Mouse (Mus musculus) cerebellum, adult 11 months (tissue): ENCODE data around the gene Haao.

Experiments
- DNase-seq: peaks from one replicate; pipeline ENCODE4 v3.0.0; 2022

Haao gene

GRCm38 (mm10) chr17:83847815-83848214 is at the start of gene Haao:
Gene Haao, minus strand, starts transcription at chr17:83847963.
- DNase-seq = no peak

- no peak for DNase-seq
These were observed 49.6 kb upstream of the Haao start for GRCm38 (mm10) chr17:83897361-83897799.

DNA sequence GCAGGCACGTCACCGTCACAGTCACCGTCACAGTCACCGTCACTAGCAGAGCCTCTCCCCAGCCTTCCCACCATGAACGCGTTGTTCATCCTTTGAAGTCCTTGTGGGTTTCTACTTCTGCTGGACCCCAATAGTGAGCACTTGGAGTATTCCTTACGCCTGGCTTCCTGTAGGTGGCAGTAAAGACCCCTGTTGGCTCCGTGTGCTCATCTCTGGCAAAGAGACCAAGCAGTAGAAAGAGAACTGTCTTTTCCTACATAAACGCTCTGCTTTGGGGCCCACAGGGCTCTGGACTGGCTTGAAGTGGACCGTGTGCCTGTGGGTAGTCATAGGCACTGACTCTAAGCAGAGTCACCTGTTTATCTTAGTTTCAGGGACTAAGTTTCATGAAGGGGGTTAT is 49.0 kb upstream of the Haao start:
- DNase-seq = no peak

DNA sequence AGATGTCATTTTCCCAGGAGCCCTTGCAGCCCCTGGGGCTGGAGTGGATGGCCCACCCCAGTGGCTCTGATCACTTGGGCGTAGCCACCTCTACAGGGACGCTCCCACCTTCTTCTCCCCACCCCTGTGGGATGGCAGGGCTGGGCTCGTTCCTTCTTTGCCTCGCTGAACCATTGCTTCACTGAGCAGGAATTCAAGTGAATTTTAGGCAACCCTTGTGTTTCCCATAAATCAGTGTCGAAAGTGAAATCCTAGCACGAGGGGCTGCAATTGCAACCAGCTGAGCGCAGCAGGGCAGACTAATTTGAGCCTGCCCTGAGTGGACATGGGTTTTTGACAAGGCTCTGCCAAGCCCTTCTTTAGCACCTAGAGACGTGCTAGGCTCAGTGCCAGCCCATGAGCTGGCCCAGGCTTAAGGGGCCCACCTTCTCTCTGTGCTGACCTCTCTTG is 47.6 kb upstream of the Haao start:
- no peak for DNase-seq

DNA sequence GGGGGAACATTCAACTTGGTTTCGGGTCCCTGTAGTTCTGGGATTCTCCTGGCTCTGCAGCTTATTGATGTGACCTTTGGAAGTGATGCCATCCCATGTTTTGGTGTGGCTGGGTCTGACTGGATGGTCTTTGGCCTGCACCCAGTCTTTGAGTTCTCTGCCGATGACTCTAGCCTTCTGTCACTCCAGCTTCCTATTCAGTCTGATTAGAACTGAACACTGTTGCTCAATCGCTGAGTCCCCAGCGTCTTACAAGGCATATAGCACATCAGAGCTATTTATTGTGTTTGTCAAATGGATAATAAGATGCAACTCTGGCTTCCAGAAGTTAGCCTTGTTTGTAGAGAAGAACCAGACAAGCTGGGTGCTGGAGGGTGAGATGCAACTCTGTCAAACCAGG is 45.4 kb upstream of the Haao start:
- DNase-seq = no peak

DNA sequence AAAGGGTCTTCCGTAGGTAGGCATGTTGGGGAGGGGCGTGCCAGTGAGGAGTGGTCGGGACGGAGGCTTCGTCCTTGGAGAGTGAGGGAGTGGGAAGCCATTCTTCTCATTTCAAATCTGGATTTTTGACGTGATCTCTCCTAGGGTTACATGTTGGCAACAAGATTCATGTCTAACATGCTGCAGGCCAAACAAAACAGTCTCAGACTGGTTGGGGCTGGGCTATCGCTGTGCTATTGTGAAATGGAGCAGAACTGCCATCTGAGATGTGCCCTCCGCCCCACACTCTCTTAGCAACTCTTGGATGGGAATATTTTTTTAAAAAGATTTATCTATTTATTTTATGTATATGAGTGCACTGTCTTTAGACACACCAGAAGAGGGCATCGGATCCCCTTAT is 44.1 kb upstream of the Haao start:
- DNase-seq = no peak

GRCm38 (mm10) chr17:83890373-83890696 is 42.6 kb upstream of the Haao start:
- DNase-seq = no peak

DNA sequence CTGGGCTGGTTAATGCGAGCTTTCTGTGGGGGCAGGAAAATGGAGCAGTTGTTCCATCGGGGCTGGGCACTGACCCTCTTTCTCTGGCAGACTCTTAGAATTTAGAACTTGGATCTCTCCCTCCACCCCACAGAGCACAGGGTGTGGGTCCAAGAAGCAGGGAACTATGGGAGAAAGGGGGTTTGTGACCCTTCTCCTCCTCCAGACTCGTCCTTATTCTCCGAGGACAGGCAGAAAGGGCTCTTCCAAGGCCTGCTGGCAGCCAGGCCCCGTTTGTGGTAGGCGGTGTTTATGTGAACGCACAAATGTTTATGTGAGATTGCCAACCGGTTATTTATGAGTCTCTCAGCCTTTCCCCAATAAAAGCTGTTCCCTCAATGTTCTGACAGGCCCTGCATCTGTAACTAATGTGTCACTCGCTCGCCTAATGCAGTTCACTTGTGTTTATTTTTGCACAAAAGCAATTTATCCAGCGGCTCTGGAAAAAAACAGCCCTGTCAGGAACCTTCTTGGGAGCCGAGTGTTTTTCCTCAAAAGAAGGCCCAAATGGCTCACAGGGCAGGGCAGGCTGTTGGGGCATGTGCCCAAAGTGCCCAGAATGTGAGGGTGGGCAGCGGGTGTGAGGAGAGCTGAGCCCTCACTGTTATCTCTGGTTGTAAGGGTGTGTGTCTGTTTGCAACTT is 42.1 kb upstream of the Haao start:
- no peak for DNase-seq

DNA sequence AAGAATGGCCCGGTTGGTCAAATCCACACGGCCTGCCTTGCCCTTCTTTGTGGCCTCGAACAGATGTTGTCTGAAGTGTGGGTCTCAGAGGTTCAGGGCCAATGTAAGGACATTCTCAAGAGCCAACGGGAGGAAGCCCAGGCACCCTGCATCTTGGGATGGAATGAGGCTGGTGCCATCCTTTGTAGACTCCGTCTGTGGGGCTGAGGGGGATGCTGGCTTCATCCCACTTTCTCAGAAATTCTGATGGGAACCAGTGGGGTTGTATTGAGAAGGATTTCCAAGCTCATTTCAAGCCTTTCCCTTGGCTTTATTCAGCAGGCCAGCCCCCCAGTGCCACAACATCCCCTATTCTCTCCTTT is 41.5 kb upstream of the Haao start:
- no peak for DNase-seq

DNA sequence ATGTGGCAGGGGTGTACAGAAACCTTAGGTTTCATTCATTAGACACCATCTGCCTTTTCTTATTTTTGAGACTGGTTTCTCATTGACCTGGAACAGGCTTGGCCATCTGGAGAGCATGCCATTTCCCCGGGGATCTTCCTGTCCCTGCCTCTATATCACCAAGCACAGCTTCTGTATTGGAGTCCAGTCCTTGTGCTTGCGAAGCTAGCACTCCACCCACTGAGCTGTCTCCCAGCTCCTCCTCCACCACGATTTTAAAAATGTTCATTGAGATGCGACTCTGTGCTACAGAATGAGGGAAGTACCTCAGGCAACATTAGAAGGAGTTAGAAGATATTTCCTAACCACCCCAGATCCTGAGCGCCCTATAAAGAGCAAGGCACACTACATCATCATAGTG is 39.5 kb upstream of the Haao start:
- no peak for DNase-seq

GRCm38 (mm10) chr17:83886395-83886794 is 38.6 kb upstream of the Haao start:
- DNase-seq = no peak

GRCm38 (mm10) chr17:83885750-83886149 is 38.0 kb upstream of the Haao start:
- DNase-seq = no peak

DNA sequence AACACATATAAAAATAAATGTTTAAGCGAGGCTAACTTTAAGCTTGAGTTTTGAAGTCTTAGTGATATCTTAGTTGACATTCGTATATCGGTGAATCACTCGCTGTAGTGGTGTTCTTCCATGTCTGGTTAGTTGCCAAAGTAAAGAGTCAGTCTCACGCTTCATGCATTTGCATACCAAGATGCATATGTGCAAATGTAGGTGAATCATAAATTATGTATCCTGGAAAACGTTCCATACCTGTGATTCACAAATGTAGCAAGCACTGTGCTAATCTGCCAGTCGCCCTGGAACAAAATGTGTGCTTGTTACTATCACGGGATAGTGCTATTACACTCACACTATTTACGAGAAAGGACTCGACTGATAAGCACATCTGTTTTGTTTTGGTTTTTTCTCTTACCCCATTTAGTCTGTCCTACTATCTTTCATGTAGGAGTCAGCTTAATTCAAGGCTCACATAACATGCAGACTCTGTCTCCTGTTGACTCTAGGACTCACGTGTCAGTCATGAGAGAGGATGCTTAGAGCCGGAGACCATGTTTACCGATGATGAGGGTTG is 37.3 kb upstream of the Haao start:
- DNase-seq = no peak

DNA sequence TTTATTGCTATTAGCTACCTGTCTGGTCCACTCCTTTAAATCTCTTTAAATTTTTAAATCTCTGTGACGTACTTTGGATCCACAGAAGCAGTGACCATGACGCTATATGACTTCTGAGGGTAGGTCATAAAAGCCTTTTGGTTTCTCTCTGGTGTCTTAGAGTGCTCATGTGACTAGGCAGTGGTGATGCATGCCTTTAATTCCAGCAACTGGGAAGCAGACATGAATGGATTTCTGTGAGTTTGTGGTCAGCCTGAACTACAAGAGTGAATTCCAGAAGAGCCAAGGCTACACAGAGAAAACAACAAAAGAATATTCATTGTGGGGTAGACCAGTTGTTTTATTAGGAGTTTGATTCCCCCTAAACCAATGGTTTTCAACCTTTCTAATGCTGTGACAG is 35.0 kb upstream of the Haao start:
- DNase-seq = no peak

DNA sequence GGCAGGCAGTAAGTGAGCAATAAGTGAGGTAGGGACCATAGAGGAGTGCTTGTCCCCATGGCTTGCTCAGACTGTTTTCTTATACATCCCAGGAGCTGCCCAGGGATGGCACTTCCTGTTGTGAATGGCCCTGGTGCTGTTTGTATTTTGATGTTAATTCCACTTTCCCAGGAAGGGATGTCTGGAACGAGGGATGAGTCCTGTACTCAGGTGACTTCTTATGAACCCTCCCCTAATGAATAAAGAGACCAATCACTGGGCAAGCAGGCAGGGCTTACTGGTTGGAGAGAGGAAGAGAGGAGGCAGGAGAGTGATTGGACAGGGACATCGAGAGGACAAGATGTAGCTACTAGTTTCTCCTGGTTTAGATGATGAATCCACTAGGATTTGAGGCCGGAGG is 33.3 kb upstream of the Haao start:
- no peak for DNase-seq

- no peak for DNase-seq
These were observed 32.5 kb upstream of the Haao start for GRCm38 (mm10) chr17:83880174-83880710.

DNA sequence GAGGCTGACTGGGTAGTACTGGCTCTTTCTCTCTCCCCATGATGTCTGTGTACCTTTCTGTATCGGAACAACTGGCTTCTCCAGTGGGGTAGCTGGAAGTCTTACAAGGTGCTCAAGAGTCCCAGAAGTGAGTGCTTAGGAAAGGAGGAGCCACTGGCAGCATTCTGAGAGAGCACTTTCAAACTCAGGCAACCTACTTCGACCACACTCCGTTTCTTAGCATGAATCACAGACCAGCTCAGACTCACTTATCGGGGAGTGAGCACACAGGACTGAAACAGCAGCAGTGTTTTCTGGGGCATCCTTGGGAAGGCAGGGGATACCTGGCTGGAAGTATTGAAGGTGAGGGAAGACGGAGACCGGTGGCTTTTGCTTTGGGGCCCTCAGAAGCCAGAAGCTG is 31.9 kb upstream of the Haao start:
- no peak for DNase-seq

DNA sequence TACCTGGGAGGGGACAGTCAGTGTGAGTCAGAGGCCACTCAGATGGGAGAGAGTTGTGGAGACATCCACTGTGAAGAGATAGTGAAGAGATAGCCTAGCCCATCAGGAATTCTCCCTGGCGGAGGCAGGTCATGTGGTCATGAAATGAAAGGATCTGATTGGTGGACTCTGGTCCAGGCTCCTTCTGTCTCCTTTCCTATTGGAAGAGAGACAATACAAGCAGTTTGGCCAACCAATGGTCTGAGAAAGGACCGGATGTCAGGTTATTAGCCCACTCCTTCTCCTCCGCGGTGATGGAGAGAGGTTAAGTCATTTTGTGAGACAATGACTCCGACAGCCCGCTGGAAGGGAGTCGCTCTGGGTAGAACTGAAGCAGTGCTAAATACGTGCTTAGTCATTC is 26.8 kb upstream of the Haao start:
- DNase-seq = no peak

DNA sequence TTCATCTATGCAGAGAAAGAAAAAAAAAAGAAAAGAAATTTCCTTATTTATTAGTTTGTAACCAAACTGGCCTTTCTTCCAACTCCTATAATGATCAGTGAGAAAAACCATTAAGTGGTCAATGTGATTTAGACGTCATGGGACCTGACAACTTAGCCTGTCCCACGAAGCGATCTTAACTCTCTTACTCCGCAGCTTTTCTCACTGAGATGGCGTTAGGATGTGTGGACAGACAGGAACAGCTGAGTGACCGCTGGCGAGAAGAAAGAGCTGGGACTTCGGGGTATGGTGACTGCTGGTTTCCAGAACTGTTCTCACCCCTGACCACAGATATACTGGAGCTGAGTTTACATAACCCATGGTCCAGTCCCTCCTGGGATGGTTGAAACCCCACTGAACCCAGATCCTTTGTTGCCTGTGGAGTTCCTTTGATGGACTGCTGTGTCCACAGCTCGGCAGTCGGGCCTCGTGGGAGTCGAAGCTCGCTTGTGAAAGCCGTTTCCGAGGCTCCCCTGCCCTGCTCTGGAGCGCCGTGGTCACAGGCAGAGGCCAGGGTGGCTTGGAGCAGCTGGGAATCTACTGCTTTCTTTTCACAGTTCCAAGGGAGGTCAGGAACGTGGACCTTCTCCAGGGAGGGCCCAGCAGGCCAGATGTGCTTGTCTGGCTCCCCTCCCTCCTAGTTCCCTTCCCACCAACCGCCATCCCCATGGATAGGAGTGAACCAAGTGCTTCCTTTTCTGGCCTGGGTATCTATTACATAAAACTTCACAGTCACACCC is 25.8 kb upstream of the Haao start:
- no peak for DNase-seq

DNA sequence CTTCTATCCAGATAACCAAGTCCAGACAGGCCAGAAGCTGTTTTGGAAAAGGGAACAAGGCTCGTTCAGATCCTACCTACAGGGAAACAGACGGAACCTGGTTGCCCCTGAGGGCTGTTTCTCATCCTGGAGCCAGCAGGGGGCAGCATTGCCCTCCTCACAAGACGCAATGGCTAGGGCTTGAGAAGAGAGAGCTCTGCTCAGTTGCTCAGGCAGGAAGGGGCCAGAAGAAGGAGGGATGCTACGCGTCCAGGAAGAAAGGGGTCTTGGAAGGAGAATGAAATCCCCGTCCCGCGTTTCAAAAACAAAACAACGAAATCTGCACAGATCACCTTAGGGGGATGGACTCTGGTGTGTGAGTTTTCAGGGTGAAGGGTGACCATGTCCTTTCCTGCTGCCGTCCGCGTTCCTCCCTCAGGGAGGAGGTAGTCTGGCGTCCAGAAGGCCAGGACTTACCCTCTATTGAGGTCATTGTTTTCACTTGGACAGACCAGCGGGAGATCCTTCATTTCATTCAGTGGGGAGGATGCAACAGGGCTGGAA is 25.1 kb upstream of the Haao start:
- peak; percentile 73 for DNase-seq

- DNase-seq = no peak
These were observed 23.6 kb upstream of the Haao start for GRCm38 (mm10) chr17:83871354-83871753.

- no peak for DNase-seq
These were observed 22.6 kb upstream of the Haao start for GRCm38 (mm10) chr17:83870385-83870784.

DNA sequence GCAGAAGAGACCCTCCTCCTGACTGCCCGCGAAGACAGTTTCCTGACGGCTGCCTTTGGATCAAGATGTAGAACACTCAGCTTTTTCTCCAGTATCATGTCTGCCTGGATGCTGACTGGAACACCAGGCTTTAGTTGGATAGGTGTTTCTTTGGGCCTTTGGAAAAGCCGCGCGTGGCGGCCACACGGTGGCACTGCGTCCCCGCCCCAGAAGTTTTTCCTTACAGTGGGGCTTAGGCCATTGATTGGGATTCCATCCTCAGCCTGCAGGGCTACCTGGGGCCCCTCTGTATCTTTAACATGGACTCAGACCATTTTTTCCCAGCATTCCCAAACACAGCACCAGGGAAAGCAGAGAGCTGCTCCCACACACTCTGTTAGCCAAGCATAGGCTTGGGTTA is 18.8 kb upstream of the Haao start:
- DNase-seq = no peak

GRCm38 (mm10) chr17:83865366-83865765 is 17.6 kb upstream of the Haao start:
- no peak for DNase-seq
